Mouse (Mus musculus): Measurements from ENCODE around the gene Rph3al. TPM values are rescaled to one million over a fixed set of nuclear protein-coding genes. Genes with fewer than 3 reads are reported as not detected.
A peak's percentile ranks its signal among the peaks of the same experiment; 100 is the strongest.

Gene Rph3al
- polyA plus RNA-seq, 1 experiment: not detected

DNA sequence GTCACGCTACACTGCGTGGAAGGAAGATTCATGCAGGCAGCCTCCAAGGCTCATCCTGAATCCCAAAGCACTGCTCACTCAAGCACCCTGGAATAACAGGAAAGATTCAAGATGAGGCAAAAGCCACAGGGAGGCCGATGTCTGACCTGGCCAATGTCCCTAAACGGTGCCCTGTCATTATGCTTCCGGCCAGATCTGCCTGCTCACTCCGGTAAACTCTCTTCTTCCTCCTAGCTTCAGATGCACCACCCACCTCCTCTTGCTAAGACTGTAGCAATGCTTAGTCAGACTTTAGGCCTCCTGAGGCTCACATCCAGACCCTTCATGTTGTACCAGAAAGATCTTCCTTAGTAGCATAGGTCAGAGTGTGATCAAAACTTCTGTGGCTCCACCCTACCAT lies 19.1 kb downstream of the Rph3al start:
- H3K27me3 ChIP-seq (ENCODE audit: control insufficient read depth): no peaks in the 10 kb centered on the region
- TF ChIP-seq TAL1 (IDR thresholded peaks at IDR 0.05; ENCODE audit: low read length): no peak
- 0 out of 2 replicates have a peak, but pooled peaks have one; percentile 2 for TF ChIP-seq GATA1 (IDR thresholded peaks at IDR 0.05; ENCODE audit: low read length)
- H3K4me3 ChIP-seq (replicated peaks): no peak overlapping the region
- H3K9me3 ChIP-seq (ENCODE audit: control insufficient read depth, low read length): no peaks in the 10 kb centered on the region
- H3K36me3 ChIP-seq (ENCODE audit: control insufficient read depth): no peaks in the 10 kb centered on the region
- H3K4me1 ChIP-seq (ENCODE audit: control insufficient read depth): no peaks in the 10 kb centered on the region

DNA sequence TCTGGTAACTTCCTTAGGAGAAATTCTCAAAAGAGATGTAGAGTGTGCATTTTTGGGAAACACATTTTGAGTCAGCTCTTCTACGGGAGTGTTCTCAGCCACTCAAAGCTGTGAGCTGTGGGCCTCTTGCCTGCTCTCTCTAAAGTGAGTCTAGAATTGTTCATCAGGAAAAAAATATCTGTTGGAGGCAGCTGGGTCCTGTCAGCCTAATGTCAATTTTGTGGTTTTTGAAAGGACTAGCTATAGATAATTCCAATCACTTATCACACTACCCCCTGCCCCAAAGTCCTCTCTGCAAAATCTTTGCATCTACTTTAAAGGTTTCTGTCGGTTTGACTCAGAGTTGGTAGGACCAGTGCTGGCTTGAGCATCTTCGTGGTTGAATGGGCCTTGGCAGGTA lies 20.9 kb downstream of the Rph3al start:
- no peak for TF ChIP-seq GATA1 (IDR thresholded peaks at IDR 0.05; ENCODE audit: low read length)
- no peak for TF ChIP-seq TAL1 (IDR thresholded peaks at IDR 0.05; ENCODE audit: low read length)
- Histone ChIP-seq H3K4me3 (replicated peaks) (no peak overlapping the region), H3K9me3 (ENCODE audit: control insufficient read depth, low read length) (no peaks in the 10 kb centered on the region), H3K27me3 (ENCODE audit: control insufficient read depth) (no peaks in the 10 kb centered on the region), H3K36me3 (ENCODE audit: control insufficient read depth) (no peaks in the 10 kb centered on the region), H3K4me1 (ENCODE audit: control insufficient read depth) (no peaks in the 10 kb centered on the region)

DNA sequence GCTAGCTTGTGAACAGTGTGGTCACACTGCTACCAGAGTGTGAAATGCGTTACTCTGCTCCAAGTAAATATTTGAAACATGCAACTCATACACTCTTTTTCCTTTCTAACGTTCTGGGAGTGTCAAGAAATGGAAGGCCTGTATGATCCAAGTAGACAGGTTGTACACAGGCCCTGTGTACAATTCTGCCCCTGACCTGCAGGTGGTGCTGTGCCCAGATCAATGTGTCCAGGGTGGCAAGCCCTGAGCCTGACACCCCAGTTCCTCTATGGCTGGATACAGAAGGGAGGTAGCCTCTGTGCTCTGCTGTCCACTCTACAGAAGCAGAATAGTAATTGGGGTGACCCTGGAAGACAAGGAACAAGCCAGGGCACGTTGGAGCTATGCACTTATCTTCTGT lies 24.3 kb downstream of the Rph3al start:
- H3K27me3 ChIP-seq (ENCODE audit: control insufficient read depth): no peaks in the 10 kb centered on the region
- TF ChIP-seq TAL1 (IDR thresholded peaks at IDR 0.05; ENCODE audit: low read length) (no peak), GATA1 (IDR thresholded peaks at IDR 0.05; ENCODE audit: low read length) (no peak)
- no peaks in the 10 kb centered on the region for H3K36me3 ChIP-seq (ENCODE audit: control insufficient read depth)
- no peaks in the 10 kb centered on the region for H3K4me1 ChIP-seq (ENCODE audit: control insufficient read depth)
- H3K9me3 ChIP-seq (ENCODE audit: control insufficient read depth, low read length): peaks cover 3% of the 10 kb centered on the region
- H3K4me3 ChIP-seq (replicated peaks): no peak overlapping the region

- Histone ChIP-seq H3K4me3 (replicated peaks) (no peak overlapping the region), H3K27me3 (ENCODE audit: control insufficient read depth) (no peaks in the 10 kb centered on the region), H3K4me1 (ENCODE audit: control insufficient read depth) (no peaks in the 10 kb centered on the region), H3K9me3 (ENCODE audit: control insufficient read depth, low read length) (peaks cover 3% of the 10 kb centered on the region), H3K36me3 (ENCODE audit: control insufficient read depth) (no peaks in the 10 kb centered on the region)
- TF ChIP-seq TAL1 (IDR thresholded peaks at IDR 0.05; ENCODE audit: low read length) (no peak), GATA1 (IDR thresholded peaks at IDR 0.05; ENCODE audit: low read length) (no peak)
Observed at GRCm38 (mm10) chr11:75912944-75913657, 25.1 kb downstream of the Rph3al start.

- no peak overlapping the region for H3K4me3 ChIP-seq (replicated peaks)
- no peaks in the 10 kb centered on the region for H3K36me3 ChIP-seq (ENCODE audit: control insufficient read depth)
- TF ChIP-seq TAL1 (IDR thresholded peaks at IDR 0.05; ENCODE audit: low read length) (no peak), GATA1 (IDR thresholded peaks at IDR 0.05; ENCODE audit: low read length) (no peak)
- peaks cover 3% of the 10 kb centered on the region for H3K9me3 ChIP-seq (ENCODE audit: control insufficient read depth, low read length)
- H3K27me3 ChIP-seq (ENCODE audit: control insufficient read depth): no peaks in the 10 kb centered on the region
- H3K4me1 ChIP-seq (ENCODE audit: control insufficient read depth): no peaks in the 10 kb centered on the region
Observed at GRCm38 (mm10) chr11:75911962-75912361, 26.3 kb downstream of the Rph3al start.

DNA sequence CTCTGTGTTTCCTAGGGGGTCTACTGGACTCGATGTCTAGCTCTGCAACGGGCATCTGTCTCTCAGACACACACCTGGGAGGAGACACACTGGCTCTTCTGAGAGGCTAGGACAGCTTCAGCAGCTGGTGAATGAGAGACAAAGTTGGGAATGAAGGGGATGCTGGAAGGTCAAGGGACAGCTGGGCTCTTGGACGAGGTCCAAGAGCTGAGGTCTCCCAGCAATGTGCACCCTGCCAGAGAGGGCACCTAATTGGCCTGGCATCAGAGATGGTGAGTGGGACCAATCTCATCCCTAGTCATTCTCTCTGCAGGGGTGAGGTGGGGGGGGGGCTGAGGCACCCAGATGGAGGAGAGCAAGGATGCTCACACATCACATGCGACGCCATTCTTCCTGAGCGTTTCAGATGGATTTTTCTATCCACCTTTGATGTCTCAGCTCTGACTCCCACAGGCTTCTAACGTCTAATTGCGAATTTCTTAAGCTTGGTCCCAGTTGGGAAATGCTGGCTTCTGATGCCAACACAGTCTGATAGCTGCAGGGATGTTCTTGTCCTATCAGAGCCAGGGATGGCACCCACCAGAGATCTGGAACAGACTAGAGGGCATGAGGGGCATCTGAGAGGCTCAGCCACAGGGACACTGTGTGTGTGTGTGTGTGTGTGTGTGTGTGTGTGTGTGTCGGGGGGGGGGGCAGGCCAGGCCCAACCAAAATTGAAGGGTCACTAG lies 28.4 kb downstream of the Rph3al start:
- Histone ChIP-seq H3K4me1 (ENCODE audit: control insufficient read depth) (no peaks in the 10 kb centered on the region), H3K36me3 (ENCODE audit: control insufficient read depth) (no peaks in the 10 kb centered on the region), H3K9me3 (ENCODE audit: control insufficient read depth, low read length) (peaks cover 3% of the 10 kb centered on the region), H3K27me3 (ENCODE audit: control insufficient read depth) (no peaks in the 10 kb centered on the region), H3K4me3 (replicated peaks) (no peak overlapping the region)
- TF ChIP-seq GATA1 (IDR thresholded peaks at IDR 0.05; ENCODE audit: low read length) (no peak), TAL1 (IDR thresholded peaks at IDR 0.05; ENCODE audit: low read length) (no peak)

- Histone ChIP-seq H3K36me3 (ENCODE audit: control insufficient read depth) (no peaks in the 10 kb centered on the region), H3K4me1 (ENCODE audit: control insufficient read depth) (no peaks in the 10 kb centered on the region)
- TF ChIP-seq TAL1 (IDR thresholded peaks at IDR 0.05; ENCODE audit: low read length): no peak
- no peak for TF ChIP-seq GATA1 (IDR thresholded peaks at IDR 0.05; ENCODE audit: low read length)
Observed at GRCm38 (mm10) chr11:75907406-75907805, 30.8 kb downstream of the Rph3al start.

GRCm38 (mm10) chr11:75906556-75906955 lies 31.7 kb downstream of the Rph3al start:
- H3K4me3 ChIP-seq (replicated peaks): no peak overlapping the region
- no peaks in the 10 kb centered on the region for H3K27me3 ChIP-seq (ENCODE audit: control insufficient read depth)
- H3K4me1 ChIP-seq (ENCODE audit: control insufficient read depth): no peaks in the 10 kb centered on the region
- peaks cover 5% of the 10 kb centered on the region for H3K9me3 ChIP-seq (ENCODE audit: control insufficient read depth, low read length)
- no peaks in the 10 kb centered on the region for H3K36me3 ChIP-seq (ENCODE audit: control insufficient read depth)
- TF ChIP-seq GATA1 (IDR thresholded peaks at IDR 0.05; ENCODE audit: low read length): no peak
- no peak for TF ChIP-seq TAL1 (IDR thresholded peaks at IDR 0.05; ENCODE audit: low read length)

More at GRCm38 (mm10) chr11:75907406-75907805, 30.8 kb downstream of the Rph3al start:
- Histone ChIP-seq H3K27me3 (ENCODE audit: control insufficient read depth) (no peaks in the 10 kb centered on the region), H3K9me3 (ENCODE audit: control insufficient read depth, low read length) (peaks cover 7% of the 10 kb centered on the region), H3K4me3 (replicated peaks) (no peak overlapping the region)

GRCm38 (mm10) chr11:75904982-75905381 lies 33.2 kb downstream of the Rph3al start:
- TF ChIP-seq TAL1 (IDR thresholded peaks at IDR 0.05; ENCODE audit: low read length): no peak
- no peak for TF ChIP-seq GATA1 (IDR thresholded peaks at IDR 0.05; ENCODE audit: low read length)
- no peaks in the 10 kb centered on the region for H3K36me3 ChIP-seq (ENCODE audit: control insufficient read depth)

More at GRCm38 (mm10) chr11:75904982-75905381, 33.2 kb downstream of the Rph3al start:
- no peak overlapping the region for H3K4me3 ChIP-seq (replicated peaks)
- no peaks in the 10 kb centered on the region for H3K4me1 ChIP-seq (ENCODE audit: control insufficient read depth)
- H3K27me3 ChIP-seq (ENCODE audit: control insufficient read depth): no peaks in the 10 kb centered on the region
- H3K9me3 ChIP-seq (ENCODE audit: control insufficient read depth, low read length): peaks cover 4% of the 10 kb centered on the region
